Mouse (Mus musculus): Measurements from ENCODE around the gene Adgrg7.
A peak's percentile ranks its signal among the peaks of the same experiment; 100 is the strongest.

Gene Adgrg7

DNA sequence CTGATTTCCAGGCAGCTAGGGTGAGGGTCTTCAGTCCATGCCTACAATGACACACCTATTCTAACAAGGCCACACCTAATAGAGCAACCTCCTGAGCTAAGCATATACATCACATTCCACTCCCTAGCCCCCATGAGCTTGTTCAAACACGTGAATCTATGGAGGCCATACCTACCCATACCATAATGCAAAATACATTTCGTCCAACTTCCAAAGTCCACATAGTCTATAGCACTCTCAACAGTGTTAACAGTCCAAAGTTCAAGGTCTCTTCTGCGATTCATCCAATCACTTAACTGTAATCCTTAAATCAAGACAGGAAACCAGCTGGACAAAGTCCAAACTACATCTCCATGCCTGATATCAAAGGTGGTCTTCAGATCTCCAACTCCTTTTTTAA is 85.6 kb downstream of the Adgrg7 start:
- DNase-seq (ENCODE audit: low spot score in 2 of 2): no peak

DNA sequence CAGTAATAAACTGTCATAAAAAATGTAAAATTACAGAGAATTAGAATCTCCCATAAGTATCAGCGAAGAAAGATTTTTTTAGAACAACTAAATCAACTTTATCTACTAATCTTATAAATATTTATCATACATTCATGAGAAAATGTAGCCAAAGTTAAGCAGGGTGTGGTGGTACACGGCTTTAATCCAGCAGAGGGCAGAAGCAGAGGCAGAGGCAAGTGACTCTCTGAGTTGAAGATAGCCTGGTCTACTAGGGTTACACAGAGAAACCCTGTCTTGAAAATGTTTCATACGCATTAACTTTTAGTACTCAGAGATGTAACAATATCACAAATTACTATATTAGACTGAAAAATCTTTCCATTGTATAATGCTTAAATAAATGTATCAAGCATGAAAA is 89.9 kb downstream of the Adgrg7 start:
- DNase-seq (ENCODE audit: low spot score in 2 of 2): no peak

DNA sequence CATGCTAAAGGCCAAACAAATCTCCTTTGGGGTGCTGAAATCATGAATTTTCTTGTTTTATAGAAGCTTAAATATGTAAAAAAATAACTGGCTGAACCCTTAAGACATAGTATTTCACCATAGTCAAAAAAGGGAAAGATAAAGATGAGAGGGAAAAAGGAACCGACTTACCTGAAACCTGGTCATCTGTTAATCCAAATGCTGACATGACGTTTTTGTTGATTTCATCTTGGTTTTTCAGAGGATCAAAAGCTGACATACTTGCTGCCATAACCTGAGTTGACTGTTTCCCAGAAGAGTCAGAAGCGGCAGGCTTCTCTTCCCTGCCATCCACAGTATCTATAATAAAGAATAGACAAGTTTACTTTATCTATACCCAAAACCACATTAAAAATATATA is 94.8 kb downstream of the Adgrg7 start:
- DNase-seq (ENCODE audit: low spot score in 2 of 2): no peak

DNA sequence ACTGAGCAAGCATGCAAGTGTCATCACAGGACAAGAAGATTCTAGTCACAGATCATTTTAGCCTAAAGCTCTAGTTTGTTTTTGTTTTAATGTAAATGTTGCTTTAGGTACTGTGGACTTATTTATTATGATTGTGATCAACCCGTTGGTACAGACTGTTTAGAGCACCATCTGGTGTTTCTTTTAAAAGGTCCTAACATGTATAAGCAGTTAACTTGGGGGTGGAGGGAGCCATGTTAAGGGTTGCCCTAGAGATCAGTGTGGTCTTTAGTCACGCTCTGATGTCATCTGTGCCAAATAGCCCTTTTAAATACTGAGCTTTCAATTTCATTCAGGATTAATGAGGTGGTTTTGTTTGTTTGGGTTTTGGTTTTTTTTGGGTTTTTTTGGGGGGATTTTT is 99.2 kb downstream of the Adgrg7 start:
- no peak for DNase-seq (ENCODE audit: low spot score in 2 of 2)

DNA sequence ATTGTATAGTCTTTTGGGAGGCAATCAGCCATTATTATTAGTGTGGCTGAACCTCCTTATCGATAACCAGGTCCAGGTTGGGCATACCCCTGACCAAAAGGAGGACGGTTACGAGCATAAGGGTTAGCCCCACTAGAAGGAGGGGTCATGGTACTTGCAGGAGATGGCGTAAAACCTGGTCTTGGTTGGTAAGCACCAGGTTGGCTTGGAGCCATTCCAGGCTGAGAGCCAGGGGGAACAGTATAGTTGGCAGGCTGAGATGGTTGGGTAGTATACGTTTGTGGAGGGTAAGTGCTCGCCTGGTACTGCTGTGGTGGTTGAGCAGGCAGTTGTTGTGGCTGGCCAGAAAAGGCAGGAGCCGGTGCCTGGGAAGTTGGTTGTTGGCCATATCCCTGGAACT is 104.9 kb downstream of the Adgrg7 start:
- DNase-seq (ENCODE audit: low spot score in 2 of 2): no peak

DNA sequence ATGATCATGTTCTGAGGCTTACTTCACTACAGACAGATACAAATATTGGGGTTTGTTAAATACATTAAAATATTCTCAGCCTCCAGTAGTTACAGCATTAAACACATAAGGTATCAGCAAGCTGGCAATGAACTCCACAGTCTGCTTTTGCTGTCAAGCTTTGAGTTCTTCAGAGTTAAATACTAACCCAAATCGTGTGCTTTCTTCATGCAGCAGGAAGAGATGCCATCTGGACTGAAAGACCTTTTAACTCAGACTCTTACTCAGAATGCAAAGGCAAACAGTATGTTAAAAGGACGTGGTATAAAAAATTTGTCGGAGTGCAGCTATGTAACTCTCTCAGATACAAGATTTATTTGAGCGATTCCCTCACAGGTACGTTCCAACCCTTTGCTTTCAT is 108.9 kb downstream of the Adgrg7 start:
- DNase-seq (ENCODE audit: low spot score in 2 of 2): no peak

DNA sequence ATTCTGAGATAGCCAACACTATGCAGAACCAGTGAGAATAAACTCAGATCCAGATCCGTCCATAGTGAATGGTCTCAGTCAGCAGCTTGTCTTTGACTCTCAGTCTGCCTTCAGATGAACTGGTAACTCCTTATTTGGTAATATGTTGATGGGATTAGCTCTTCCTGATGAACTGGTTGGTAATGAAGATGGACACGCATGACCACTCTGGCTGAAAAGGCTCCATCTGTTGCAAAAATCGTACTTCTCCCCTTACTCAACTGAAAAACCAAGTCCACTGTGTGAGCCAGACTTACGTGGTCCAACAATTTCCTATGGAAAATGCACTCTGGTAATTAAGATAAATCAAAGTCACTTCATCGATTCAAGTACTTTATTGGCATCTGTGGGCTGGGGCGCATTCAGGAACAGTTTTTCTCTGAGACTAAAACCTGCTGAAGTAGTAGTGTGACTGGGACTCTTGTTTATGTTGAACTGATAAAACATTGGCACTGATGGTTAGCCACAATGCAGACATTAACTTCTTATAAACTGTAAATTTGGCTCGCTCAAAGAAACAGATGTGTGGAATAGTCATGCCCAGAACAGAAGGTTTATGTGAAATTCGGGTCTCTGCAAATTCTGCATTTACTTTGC is 114.5 kb downstream of the Adgrg7 start:
- DNase-seq (ENCODE audit: low spot score in 2 of 2): no peak

DNA sequence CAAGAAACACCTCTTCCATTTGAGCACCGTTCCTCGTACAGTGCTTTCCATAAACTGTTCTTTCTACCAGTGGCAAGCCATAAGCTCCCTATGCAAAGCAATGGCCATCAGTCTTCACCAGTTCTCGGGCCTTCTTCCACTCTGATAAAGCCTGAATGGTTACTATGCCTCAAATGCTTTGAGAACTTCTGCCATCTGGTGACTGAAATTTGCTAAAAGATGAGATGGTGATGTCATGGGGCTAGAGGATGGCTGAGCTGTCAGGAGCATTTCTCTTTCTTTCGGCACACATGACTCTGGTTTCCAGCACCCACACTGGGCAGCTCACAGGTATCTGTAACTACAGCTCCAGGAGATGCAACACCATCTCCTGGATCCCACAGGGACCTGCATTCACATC is 118.5 kb downstream of the Adgrg7 start:
- peak; percentile 26 to 54 for DNase-seq (ENCODE audit: low spot score in 2 of 2)
